Mouse (Mus musculus) adrenal gland (tissue): ENCODE measurements around the gene Sp3.
"Not testable (repeated sequence)": the region's sequence is repeated elsewhere in the genome, so short reads cannot be mapped to it uniquely, and the experiment has no call there.

Source experiments
- intact Hi-C: fragments of 180-260 bp; cut with DNase I; formaldehyde crosslinking; loops from one replicate; pipeline ENCODE4 v1.15.1; 2025

Sp3 gene

DNA sequence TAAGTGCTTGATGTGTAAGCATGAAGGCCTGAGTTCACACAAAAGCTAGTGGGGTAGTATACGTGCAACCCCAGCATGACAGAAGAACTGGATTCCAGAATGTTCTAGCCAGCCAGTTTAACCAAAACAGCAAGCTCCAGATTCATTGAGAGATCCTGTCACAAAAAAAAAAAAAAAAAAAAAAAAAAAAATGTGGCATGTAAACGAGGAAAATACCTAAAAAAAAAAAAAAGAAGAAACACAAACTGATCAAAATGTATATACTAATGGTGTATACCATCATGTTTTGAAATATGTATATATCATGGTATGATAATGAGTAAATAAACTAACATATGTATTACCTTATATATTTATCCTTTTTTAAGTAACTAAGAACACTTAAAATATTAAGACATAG is 13.9 kb upstream of the Sp3 start:
- intact Hi-C loops, result no loop called here

GRCm38 (mm10) chr2:72992497-72992896 is 12.3 kb upstream of the Sp3 start:
- intact Hi-C loops, result no loop called here

DNA sequence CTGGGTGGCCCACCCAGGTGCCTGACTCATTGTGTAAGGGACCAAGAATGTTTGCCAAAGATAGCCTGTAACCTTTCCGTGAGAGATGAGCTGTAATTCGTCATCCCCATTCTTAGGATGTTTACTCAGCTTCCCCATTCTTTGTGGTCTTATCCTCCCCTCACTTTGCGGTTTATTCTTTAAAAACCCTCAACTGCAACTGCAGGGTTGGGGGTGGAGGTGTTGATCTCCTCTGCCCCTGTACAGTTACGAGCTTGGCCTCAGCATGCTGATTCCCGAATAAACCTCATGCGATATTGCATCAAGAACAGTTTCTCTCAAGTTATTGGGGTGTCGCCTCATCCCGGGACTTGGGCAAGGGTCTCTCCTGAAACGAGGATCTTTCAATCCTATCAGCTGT is 8.7 kb upstream of the Sp3 start:
- intact Hi-C loops, result not testable (repeated sequence)

DNA sequence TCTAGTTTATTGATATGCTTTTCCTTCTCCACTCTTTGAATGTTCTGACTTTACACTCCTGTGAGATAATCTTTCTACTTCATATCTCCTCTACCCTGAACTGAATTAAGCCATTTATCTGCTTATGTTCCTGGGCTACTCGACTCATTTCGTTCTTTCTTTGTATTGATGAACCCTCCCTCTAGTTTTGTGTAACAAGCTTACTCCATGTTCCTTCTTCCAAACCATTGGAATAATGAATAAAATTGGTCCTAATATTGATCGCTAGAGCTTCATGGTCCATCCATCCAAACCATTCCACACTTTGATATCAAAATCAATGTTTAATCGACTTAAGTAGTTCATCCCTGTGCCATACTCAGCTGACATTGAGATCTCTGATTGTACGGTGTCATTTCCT is 6.4 kb upstream of the Sp3 start, which contains the start of gene Gm11084:
Gene Gm11084, minus strand, starts transcription at position 101 of the 400 bp plus-strand sequence.
- intact Hi-C loops, result no loop called here

DNA sequence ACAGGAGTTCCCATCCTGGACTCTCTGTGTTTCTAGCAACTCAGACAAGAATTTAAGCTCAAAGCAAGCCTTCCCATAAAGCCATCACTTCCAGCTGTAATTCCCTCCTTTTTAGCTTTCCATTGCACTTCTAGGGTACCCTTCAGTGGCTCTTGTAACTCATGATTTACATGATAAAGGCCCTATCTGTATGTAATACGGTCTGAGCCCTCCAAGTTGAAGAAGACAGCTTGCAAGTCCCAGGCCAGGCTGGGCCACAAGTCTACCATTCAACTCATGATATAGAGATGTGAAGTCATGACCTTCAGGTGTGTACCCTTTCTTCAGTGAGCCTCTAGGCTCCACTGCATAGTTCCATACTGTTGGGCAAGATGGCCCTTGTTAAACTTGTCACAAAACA is 5.3 kb upstream of the Sp3 start:
- intact Hi-C loops, result no loop called here

- intact Hi-C loops, result loop anchor here (5.0 kb wide), 2 partner anchors 258 to 292 kb away; no protein-coding TSS in a partner anchor
Measured at GRCm38 (mm10) chr2:72984806-72985205, 4.6 kb upstream of the Sp3 start.

DNA sequence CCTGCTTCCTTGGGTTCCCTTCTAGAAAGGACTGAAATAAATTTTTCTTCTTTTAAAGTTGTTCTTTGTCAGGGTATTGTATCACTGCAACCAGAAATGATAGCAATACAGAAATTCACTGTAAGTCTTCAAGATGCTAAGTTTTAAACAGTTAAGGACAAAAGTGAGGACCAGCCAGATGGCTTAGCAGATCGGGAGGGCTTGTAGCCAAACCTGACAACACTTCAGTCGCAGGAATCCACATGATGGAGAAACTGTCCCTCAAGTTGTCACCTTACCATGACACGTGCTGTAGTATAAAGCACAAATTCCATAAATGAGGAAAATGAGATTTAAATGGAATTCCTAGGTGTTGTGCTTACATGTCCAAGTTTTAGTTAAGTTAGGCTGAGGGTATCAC is 3.0 kb upstream of the Sp3 start:
- intact Hi-C loops, result loop anchor here (5.0 kb wide), 2 partner anchors 256 to 294 kb away; no protein-coding TSS in a partner anchor

DNA sequence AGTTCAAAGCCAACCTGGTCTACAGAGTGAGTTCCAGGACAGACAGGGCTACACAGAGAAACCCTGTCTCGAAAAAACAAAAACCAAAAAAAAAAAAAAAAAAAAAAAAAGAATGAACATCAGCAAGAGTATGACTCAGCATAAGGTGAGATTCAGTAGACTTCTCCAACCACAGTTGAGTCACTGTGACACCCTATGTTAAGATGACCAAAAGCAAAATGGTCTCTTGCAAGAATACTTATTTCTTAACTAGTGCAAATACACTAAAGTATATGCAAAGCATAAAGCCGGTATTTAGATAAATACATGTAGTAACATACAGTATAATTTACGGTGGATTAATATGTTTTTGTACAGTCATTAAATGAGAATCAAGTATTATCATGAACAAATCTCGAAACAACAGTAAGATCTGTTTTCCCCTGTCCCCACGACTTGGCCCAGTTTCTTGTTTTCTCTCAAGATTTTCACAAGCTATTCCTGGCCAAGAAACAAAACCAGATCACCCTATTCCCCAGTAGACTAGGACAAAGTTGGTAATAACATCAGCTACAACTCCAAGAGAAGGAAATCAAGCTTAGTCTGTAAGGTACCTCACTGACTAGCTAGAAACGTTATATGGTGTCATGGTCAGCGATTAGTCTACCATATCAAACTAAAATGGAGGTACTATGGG is 2.0 kb upstream of the Sp3 start:
- intact Hi-C loops, result loop anchor here (5.0 kb wide), 2 partner anchors 255 to 295 kb away; no protein-coding TSS in a partner anchor

DNA sequence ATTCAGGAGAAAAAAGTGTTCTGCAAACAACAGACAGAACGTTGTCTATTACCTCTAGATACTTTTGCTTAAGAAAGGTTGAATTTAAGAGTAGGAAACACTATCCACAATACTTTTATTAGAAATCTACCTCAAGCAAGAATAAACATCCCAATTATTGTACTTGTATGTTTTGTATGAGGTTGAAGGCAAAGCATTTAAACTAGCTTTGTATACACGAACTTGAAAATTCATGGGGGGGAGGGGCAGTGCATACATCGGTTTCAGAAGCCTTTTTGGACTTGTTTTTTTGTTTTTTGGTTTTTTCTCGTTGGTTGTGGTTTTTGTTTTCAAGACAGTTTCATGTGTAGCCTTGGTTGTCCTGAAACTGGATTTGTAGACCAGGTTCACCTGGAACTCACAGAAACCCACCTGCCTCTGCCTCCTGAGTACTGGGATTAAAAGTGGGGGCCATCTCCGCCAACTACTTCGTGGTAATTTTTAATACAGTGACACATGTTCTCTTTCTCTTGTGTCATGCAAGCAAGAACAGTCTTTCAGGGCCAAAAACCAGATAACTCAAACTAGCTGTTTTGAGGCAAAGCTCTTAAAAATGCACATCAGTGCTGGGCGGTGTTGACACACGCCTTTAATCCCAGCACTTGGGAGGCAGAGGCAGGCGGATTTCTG is 1.3 kb upstream of the Sp3 start:
- intact Hi-C loops, result loop anchor here (5.0 kb wide), 2 partner anchors 254 to 296 kb away; no protein-coding TSS in a partner anchor

- intact Hi-C loops, result loop anchor here (5.0 kb wide), 2 partner anchors 254 to 296 kb away; no protein-coding TSS in a partner anchor
Measured at GRCm38 (mm10) chr2:72981075-72981420, 802 bp upstream of the Sp3 start.

- intact Hi-C loops, result loop anchor here (5.0 to 10.0 kb wide), 3 partner anchors 85 to 298 kb away; no protein-coding TSS in a partner anchor
Measured at GRCm38 (mm10) chr2:72979659-72980071, 581 bp downstream of the Sp3 start.

DNA sequence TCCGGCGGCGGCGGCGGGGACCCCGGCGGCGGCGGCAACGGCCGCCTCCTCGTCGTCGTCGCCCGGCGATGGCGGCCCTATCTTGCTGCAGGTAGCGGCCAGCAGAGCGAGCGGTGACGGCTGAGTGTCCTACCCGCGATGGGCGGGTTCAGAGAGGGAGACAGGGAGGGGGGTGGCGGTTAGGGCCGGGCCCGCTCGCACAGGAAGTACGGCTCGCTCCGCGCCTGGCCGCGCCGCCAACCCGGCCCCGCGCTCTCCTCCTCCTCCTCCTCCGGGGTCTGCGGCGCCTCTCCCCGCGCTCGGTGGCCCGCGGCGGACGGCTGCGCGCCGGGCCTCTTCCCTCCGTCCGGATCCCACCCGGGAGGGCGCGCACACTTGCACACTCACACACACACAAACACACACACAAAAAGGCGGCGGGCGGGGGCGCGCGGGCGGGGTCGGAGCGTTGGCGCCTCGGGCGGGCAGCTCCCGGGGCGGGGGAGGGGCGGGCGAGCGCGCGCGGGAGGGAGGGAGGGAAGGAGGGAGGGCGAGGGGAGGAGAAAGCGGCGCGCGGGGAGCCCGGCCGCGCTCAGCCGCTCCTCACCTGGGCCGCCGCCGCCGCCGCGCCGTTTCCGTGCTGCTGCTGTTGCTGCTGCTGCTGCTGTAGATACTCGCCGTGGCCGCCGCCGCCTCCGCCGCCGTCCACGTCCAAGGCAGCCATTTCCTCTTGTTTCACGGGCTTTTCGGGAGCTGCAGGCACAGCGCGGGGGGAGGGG is 1.2 kb downstream of the Sp3 start:
- intact Hi-C loops, result loop anchor here (10.0 kb wide), 1 partner anchor 86 kb away; no protein-coding TSS in a partner anchor

- intact Hi-C loops, result loop anchor here (10.0 kb wide), 1 partner anchor 86 kb away; no protein-coding TSS in a partner anchor
Measured at GRCm38 (mm10) chr2:72978473-72978872, 1.8 kb downstream of the Sp3 start.

DNA sequence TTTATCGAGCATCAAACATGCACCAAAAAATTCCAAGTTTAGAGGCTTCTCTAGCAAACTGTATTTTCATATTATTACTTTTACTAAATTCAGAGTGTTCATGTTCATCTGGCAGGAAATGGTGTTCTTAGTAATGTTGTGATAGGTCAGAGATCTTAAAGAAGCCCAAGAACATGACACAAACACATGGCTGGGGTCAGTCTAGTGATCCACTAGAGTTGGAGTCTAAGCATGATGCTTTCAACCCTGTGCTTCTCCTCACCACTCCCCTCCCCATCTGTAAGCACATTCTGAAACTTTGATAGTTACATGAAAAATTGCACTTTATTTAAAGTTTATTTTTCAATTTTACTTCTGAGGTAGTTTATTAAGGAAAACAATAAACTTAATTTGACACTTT is 3.0 kb downstream of the Sp3 start:
- intact Hi-C loops, result loop anchor here (10.0 kb wide), 1 partner anchor 88 kb away; no protein-coding TSS in a partner anchor

DNA sequence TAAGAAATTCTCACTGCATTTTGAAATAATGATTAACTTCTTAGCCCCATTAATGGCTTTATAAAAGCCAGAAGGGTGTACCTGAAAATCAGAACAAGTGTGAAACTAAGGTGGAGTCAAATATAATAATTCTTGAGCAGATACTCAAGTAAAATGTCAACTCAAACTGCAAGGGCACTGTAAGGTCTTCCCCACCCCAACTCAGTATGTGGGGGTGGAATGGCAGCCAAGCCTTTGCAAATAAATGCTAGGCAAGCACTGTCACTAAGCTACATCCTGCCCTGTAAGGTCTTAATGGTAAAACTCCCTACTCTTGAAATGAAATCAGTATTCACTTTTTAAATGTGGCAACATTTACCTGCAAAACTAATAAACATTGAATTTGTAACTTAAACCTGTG is 4.2 kb downstream of the Sp3 start:
- intact Hi-C loops, result loop anchor here (10.0 kb wide), 1 partner anchor 89 kb away; no protein-coding TSS in a partner anchor

DNA sequence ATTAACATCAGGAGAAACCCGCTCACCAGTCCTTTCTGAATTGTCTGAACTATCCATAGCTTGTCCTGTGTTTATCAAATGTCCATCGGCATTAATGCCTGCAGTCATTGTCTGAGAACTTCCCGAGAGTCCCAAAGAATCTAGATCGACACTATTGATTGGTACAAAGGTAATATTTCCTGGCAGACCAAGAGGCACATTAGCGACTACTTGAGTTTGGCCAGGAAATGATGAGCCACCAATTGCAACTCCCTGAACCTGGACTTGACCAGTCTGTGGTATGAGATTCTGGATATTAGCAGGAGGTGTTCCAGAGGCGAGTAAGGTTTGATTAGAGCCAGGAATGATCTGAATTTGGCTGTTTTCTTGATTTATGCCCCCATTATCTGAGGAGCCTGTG is 9.4 kb downstream of the Sp3 start:
- intact Hi-C loops, result loop anchor here (10.0 kb wide), 1 partner anchor 94 kb away; no protein-coding TSS in a partner anchor

DNA sequence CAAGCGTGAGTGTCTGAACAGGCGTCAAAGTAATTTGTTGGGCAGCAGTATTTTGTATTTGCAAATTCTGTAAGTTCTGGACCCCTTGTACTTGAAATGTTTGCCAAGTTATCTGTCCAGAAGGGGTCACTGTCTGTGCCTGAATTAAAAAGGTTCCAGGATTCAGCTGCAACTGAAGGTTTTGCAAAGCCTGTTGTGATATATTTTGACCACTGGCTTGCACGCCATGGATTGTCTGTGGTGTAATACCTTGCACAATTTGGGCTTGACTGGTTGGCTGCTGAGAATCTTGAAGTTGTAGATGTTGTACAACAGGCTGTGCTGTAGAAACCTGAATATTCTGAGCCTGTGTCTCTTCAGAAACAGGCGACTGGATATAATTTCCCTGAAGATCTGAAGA is 9.9 kb downstream of the Sp3 start:
- intact Hi-C loops, result loop anchor here (10.0 kb wide), 1 partner anchor 94 kb away; no protein-coding TSS in a partner anchor

DNA sequence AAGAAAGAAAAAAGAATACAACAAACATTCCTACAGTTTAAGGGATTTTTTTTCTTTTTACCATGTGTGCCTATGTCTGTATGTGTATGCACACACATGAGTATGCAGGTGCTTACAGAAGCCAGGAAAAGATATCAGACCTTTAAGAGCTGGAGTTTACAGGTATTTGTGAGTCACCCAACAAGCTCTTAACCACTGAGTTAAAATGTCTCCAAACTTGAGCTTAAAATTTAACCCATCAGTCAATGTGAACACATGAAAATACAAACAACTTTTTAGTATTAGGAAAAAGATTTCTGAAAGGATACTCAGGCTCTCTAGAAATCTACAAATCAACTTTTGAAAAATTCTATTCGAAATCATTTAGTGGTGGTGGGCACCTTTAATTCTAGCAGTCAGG is 11.7 kb downstream of the Sp3 start:
- intact Hi-C loops, result no loop called here

- intact Hi-C loops, result no loop called here
Measured at GRCm38 (mm10) chr2:72965450-72965849, 14.8 kb downstream of the Sp3 start.

DNA sequence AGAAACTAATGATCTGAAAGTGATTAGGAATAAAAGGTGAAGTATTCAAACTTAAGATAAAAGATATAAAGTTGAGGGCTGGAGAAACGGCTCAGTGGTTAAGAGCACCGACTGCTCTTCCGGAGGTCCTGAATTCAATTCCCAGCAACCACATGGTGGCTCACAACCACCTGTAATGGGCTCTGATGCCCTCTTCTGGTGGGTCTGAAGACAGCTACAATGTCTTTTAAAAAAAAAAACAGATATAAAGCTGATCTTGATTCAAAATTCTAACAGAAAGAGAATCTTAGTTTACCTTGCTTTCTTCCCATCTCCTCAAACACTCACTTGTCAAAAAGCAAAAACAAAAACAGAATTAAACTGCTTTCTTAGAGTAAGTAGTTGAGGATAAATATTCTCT is 23.8 kb downstream of the Sp3 start:
- intact Hi-C loops, result no loop called here

DNA sequence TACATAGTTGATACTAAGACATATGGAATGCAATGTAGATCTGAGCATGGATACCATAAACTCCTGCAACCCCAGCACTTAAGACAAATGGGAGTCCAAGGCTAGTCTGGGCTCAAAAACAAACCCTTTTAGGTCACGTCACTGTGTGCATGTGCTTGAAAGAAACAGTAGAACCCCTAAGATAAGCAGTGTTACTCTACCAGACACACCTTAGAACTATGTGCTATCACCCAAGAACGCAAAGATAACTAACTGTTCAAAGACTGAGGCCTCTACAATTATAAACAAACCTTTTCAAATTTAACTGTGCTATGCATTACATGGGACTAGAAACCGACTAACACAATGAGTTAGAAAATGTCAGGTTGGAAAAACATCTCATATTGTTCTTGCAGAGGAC is 27.3 kb downstream of the Sp3 start:
- intact Hi-C loops, result no loop called here

GRCm38 (mm10) chr2:72935937-72936336 is 44.3 kb downstream of the Sp3 start:
- intact Hi-C loops, result no loop called here
